Mouse (Mus musculus) myocyte (in vitro differentiated cells): Measurements from ENCODE around the gene Dgke.

Experiments
- MAX ChIP-seq: IDR thresholded peaks from one replicate; pipeline ENCODE4 v1.6.1; 2011; ENCODE audit warnings: low read depth, mild to moderate bottlenecking, control low read depth
- POLR2A ChIP-seq: IDR thresholded peaks from one replicate; pipeline ENCODE4 v1.6.1; 2011; ENCODE audit warnings: low read depth, mild to moderate bottlenecking, control low read depth, moderate library complexity; ENCODE audit not compliant: insufficient read length
- POLR2AphosphoS2 ChIP-seq: IDR thresholded peaks from one replicate; pipeline ENCODE4 v1.6.1; 2011; ENCODE audit warnings: low read depth, control low read depth; ENCODE audit not compliant: insufficient read length
- REST ChIP-seq: IDR thresholded peaks from one replicate; pipeline ENCODE4 v1.6.1; 2011; ENCODE audit warnings: mild to moderate bottlenecking, control low read depth, moderate library complexity; ENCODE audit not compliant: insufficient read depth, insufficient read length

DNA sequence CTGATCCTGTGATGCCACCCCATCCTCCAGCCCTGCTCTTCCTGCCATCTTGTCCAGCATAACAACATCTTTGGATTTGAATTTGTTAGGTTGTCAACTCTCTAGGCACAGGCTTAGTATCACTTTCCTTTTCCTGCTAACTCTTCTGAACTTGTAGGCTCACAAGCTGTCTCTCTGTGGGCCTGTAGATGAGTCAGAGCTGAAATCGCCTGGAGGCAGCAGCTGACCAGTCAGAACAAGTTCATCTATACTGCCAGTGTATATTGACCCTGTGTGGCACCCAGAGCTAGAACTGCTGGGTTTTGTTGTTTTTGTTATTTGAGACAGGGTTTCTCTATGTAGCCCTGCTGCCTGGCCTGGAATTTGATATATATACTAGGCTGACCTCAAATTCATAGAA is 35.5 kb downstream of the Dgke start:
- no peak for TF ChIP-seq POLR2A
- TF ChIP-seq POLR2AphosphoS2, result no peak
- no peak for TF ChIP-seq MAX
- no peak for TF ChIP-seq REST
